Mouse (Mus musculus) cerebellum, postnatal 10 days (tissue): ENCODE data around the gene Eef1a2.
"Not testable (repeated sequence)": the region's sequence is repeated elsewhere in the genome, so short reads cannot be mapped to it uniquely, and the experiment has no call there.

Experiments used
- DNase-seq, 2 experiments: peaks; one replicate each; pipeline ENCODE4 v3.0.0; 2021; ENCODE audit warnings: mixed read lengths in 2 of 2

Gene Eef1a2

DNA sequence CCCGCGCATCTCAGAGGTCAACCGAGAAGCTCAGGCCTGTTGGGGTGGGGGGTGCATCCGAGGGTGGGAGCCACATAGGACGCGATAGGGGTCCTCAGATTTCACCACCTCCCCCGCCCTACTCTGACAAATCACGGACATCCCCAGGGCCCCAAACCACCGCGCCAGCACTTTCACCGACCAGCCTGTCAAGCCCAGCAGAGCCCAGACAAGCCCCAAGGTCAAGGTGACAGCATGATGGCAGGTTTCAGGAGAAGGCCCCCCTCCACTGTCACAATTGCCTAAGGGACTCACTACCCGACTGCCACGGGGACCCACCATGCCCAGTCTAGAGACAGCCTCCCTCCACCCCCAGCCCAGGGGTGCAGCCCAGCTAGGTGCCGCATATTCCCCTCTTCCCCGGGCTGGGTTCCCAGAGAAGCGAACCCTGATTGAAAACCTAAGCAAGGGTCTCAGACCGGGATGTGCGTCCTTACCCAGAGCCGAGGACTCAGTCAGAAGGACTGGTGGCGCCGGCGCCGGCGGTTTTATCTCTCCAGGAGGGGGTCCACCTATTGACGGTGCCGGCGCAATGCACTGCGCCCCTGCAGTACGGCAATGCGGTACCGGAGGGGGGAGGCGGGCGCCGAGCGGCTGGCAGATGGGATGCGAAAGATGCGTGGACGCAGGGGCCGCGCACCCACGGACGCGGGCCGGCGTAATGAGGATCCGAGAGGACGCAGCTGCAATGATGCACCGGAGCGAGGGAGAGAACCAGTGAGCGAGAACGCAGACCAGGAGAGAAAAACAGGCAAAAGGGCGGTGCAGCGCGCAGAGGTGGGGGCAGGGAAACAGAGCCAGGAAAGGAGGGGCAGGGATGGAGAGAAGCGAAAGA is at the start of gene Eef1a2:
TSS of gene Eef1a2 (minus strand) at position 767 of the 874 bp plus-strand sequence.
- DNase-seq = peak; percentile 88 to 90

DNA sequence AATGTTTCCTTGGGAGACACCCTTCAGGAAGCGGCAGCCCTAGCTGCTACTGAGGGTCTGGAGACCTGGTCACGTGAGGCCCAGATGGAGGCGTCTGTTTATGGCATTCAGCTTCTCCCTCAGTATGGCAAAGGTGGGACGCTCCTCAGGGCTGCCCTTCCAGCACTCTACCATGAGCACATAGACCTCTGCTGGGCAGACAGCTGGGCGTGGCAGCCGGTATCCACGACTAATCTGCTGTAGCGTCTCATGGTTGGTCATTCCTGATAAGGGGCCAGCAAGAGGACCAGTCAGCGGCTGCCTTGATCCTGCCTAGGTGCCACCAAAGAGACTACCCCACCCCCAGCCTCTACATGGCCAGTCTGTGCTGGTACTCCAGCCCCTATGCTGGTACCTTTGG is 49.3 kb upstream of the Eef1a2 start:
- no peak for DNase-seq

DNA sequence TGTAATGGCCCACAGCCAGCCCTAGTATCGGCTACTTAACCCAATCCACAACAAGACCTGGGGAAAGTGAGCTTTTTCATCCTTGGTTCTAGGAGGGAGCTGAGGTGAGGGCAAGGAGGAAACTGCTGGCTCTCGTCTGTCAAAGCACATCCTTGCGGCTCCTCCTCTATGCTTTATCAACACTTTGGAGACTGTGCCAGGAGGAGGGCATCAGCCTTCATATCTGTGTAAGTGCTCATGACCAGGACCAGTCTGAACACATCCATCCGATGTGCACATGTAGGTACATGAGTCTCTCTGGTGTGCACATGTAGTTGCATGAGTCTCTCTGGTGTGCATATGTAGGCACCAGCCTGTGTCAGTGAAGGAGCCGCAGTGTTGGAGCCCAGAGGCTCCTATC is 48.9 kb upstream of the Eef1a2 start:
- no peak for DNase-seq

- DNase-seq = no peak
Observed at GRCm38 (mm10) chr2:181202886-181203285, 46.1 kb upstream of the Eef1a2 start.

GRCm38 (mm10) chr2:181202422-181202821 is 45.6 kb upstream of the Eef1a2 start, which contains the start of gene Ptk6:
Gene Ptk6 (minus strand): TSS chr2:181202789.
- no peak for DNase-seq

- DNase-seq = no peak
Observed at GRCm38 (mm10) chr2:181201606-181202005, 44.8 kb upstream of the Eef1a2 start.

DNA sequence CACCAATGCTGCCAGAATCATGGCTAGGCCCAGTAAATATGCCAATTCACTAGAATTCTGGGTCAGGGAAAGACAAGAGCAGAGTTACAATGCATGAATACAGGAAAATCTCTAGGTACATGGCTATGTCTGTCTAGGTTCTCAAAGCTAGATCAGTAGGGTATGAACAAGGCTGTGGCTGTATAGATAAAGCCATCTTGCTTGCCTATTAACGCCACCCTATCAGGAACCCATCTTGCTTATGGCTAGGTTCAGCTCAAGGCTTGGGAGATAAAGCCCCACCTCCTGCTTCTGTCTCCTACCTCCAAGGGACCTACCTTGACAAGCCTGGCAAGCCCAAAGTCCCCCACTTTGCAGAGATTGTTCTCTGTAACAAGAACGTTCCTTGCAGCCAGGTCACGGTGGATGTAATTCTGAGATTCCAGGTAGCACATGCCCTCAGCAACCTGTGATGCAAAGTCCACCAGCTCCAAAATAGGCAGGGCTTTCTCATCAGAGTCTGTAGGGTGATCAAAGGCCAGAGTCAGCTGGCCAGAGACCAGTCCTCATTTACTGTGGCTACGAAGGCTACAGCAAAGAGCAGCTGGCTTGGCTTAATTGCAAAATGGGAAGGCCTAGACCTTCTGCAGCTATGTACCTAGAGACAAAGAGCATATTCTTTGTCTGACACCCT is 40.0 kb upstream of the Eef1a2 start:
- DNase-seq = no peak

- no peak for DNase-seq
Observed at GRCm38 (mm10) chr2:181193044-181193443, 36.2 kb upstream of the Eef1a2 start.

DNA sequence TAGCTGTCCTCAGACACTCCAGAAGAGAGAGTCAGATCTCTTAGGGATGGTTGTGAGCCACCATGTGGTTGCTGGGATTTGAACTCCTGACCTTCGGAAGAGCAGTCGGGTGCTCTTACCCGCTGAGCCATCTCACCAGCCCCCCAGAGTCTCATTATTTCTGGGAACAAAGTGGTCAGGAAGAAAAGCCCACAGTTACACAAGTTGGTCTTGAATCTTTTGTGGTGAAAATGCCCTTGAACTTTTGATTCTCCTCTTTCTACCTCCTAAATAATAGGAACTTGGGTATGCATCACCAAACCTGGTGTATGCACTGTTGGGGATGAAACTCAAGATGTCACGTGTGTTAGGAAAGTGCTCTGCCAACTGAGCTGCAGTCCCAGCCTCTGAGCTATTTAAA is 35.1 kb upstream of the Eef1a2 start:
- no peak for DNase-seq

- DNase-seq = not testable (repeated sequence)
Observed at GRCm38 (mm10) chr2:181191385-181191784, 34.6 kb upstream of the Eef1a2 start.

GRCm38 (mm10) chr2:181189321-181189720 is 32.5 kb upstream of the Eef1a2 start:
- no peak for DNase-seq

- DNase-seq = no peak
Observed at GRCm38 (mm10) chr2:181188681-181189080, 31.9 kb upstream of the Eef1a2 start.

DNA sequence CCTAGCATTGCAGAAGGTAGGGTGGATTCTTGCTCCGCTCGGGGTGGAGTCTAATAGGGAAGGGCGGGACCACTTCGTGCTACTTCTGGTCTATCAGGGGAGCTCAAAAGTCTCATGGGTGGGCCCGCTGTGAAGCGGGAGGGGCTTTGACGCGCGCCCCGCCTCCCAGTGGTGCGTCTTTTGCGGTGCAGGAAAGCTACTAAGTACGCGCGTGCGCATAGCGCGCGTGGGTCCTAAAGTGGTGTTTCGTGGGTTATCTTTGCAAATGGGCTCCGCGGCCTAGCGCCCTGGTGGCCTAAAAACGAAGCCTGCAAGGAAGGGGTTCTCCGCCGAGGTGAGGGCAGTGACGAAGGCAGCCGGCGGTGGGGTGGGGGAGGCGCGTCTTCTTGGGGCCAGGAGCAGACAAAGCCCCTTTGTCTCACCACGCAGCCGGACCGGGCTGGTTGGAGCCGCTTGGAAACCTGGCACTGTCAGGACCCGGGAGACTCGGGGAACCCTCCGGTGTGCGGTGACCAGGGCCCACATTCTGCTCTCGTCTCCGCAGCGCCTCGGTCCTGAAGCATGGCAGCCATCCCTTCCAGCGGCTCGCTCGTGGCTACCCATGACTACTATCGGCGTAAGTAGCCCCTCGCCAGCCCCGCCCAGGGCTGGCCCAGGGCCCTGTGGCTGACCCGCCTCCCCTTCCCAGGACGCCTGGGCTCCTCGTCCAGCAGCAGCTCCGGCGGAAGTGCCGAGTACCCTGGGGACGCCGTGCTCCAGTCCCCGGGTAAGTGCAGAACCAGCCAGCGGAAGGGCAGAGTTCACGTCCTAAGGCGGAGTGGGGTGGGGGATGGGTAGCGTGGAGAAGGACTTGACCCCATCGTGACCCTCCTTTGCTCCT is 30.5 kb upstream of the Eef1a2 start, which contains the start of gene Ppdpf:
TSS of gene Ppdpf (plus strand) at position 127 of the 880 bp plus-strand sequence.
- peak; percentile 87 to 89 for DNase-seq

DNA sequence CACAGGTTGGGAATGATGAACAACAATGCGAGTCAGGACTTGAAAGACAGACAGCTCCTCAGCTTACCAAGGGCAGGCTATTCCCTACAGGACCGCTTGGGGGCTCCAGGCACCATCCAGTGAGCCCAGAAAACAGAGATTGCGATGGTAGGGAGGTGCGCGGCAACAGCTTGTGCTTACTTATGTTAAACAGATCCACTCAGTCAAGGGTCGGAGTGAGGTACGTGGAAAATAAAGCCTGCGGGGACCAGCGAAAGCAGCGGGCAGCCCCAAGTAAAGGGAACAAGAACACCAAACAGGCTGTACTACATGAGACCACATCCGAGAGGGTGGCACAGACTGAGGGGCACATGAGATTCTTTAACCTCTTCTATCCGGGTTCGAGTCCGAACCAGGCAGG is 29.8 kb upstream of the Eef1a2 start:
- peak; percentile 92 to 93 for DNase-seq

- DNase-seq = no peak
Observed at GRCm38 (mm10) chr2:181180898-181181297, 24.1 kb upstream of the Eef1a2 start.

GRCm38 (mm10) chr2:181178471-181178870 is 21.7 kb upstream of the Eef1a2 start:
- DNase-seq = no peak

DNA sequence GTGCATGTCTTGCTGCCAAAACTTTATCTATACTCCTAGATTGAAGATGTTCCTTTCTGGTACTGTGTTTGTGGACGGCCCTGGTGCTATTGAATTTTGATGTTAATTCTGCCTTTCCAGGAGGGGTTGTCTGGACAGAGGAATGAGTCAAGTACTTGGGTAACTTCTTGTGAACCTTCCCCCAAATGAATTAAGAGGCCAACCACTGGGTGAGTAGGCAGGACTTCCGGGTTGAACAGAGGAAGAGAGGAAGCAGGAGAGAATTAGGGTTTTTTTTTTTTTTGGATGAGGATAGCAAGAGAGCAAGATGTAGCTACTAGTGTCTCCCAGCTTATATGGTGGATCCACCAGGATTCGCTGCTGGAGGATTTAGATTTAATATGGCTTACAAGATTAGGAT is 21.2 kb upstream of the Eef1a2 start:
- no peak for DNase-seq

GRCm38 (mm10) chr2:181174646-181175045 is 17.8 kb upstream of the Eef1a2 start:
- no peak for DNase-seq

DNA sequence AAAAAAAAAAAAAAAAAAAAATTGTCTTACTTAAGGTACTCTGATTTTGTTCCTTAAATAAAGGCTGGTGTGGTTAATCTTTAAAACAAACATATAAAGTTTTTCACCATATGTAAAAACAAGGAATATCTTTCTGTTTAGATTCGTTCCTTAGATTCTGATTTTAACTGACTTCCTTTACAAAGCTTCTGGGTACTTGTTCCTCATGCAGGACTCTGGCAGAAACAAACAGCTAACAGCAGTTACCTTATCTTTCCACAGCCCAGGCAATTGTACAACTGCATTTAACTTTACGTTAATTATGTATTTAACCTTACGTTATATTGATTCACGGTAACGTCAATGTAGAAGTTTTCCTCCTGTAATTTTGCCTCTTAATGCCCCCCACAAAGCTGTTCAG is 9.7 kb upstream of the Eef1a2 start:
- no peak for DNase-seq

DNA sequence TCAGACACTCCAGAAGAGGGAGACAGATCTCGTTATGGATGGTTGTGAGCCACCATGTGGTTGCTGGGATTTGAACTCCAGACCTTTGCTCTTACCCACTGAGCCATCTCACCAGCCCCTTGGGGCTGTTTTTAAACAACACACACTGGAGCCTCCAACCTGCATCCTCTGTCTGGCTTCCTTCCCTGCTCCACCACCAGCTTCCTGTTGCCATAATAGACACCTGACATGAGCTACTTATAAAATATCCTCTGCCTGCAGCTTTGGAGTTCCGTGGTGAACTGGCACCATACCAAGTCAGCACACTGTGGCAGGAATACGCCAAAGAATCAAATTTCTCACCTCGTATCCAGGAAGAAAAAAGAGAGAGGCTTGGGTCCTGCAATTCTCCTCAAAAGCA is 4.0 kb upstream of the Eef1a2 start:
- peak; percentile 15 to 21 for DNase-seq

DNA sequence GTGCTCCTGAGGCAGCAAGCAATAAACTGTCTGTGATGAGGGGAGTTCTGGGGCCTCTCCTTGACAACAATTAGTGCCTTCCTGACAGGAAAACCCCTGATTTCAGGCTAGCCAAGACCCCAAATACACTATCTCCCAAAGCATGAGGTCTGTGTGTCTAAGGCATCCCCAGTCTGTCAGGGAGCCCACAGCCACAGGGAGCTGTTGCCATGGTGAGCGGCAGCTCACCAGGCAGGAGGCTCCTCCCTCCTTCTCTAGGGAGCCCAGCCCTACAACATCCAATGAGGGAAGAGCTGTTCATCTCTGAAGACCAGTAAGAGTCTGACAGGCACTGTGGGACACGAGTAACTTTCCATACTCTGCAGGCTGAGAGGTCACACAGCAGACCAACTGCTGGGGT is 3.0 kb upstream of the Eef1a2 start:
- DNase-seq = peak; percentile 26 to 52

DNA sequence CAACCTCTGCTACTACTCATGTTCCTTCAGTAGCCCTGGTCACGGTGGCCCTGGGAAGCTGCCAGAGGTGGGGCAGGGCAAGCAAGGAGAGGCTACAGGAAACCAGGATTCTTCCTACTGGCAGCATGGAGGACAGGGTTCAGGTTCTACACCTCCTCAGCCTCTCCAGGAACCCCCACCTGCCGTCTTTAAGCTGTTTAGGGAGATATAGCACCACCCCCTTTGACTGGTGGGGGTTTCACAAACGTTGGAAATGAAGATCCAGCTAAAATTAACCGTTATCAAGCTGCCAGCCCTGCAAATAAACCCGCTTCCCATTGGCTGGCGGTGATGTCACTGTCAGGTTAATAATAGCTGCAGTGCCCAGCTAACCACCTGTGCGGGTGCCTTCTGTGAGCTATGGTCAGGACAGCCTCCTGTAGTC is 2.3 kb upstream of the Eef1a2 start:
- peak; percentile 55 to 68 for DNase-seq

- DNase-seq = peak in 1 of 2 experiments; percentile 17
Observed at GRCm38 (mm10) chr2:181158471-181158870, 1.7 kb upstream of the Eef1a2 start.
